Mouse (Mus musculus) limb, embryonic 10.5 days (tissue): ENCODE results near the gene Prkce. TPM values are rescaled to one million over a fixed set of nuclear protein-coding genes. Genes with fewer than 3 reads are reported as not detected.

Source experiments
- DNase-seq: peaks from one replicate; pipeline ENCODE4 v3.0.0-alpha.2; 2017; ENCODE audit warnings: low spot score
- H3K27ac ChIP-seq: fragments of 300-500 bp; sonication (generic); 2 replicates; pipeline ENCODE4 v1.5.1; 2016; ENCODE audit warnings: mild to moderate bottlenecking
- H3K27me3 ChIP-seq: fragments of 300-500 bp; sonication (generic); 2 replicates; pipeline ENCODE4 v1.6.1; 2016; ENCODE audit warnings: low read depth, mild to moderate bottlenecking; ENCODE audit not compliant: poor library complexity, severe bottlenecking
- H3K36me3 ChIP-seq: fragments of 300-500 bp; sonication (generic); 2 replicates; pipeline ENCODE4 v1.6.1; 2016; ENCODE audit warnings: mild to moderate bottlenecking, moderate library complexity
- H3K4me1 ChIP-seq: fragments of 300-500 bp; sonication (generic); 2 replicates; pipeline ENCODE4 v1.6.1; 2016
- H3K4me3 ChIP-seq: fragments of 300-500 bp; sonication (generic); 2 replicates; pipeline ENCODE4 v1.5.1; 2016; ENCODE audit warnings: mild to moderate bottlenecking, moderate library complexity
- H3K9me3 ChIP-seq: fragments of 300-500 bp; sonication (generic); replicated peaks from 2 replicates; pipeline ENCODE4 v1.6.1; 2016; ENCODE audit warnings: mild to moderate bottlenecking
- WGBS: fragments of 180-500 bp; shearing (Covaris S2); methylation state at CpG from one replicate; pipeline ENCODE4 v1.1.7; 2016; 5-methylcytosine and 5-hydroxymethylcytosine counted together
- polyA plus RNA-seq: library from polyadenylated mRNA; unstranded; fragments of >200 nt; fragmentation: Nextera tagmentation; extraction: Ambion mirVana; gene quantifications from 2 replicates; pipeline ENCODE4 v1.2.1, GENCODE M21; 2016

Prkce gene
- polyA plus RNA-seq, 1 experiment from 2014 or later, result 4.9 TPM

GRCm38 (mm10) chr17:86162672-86163071 lies 4.9 kb upstream of the Prkce start:
- Histone ChIP-seq H3K4me3 (no peak overlapping the region), H3K27me3 (no peaks in the 10 kb centered on the region), H3K9me3 (no peaks in the 10 kb centered on the region), H3K27ac (peak overlapping the region; percentile 28; the same call in 1 of the 2 replicates), H3K4me1 (peaks cover 25% of the 10 kb centered on the region), H3K36me3 (no peaks in the 10 kb centered on the region)
- WGBS, result 63% methylated on average over 15 of the region's 15 CpGs
- no peak for DNase-seq

- DNase-seq, result no peak
- Histone ChIP-seq H3K4me3 (no peak overlapping the region), H3K27me3 (peaks cover 6% of the 10 kb centered on the region; the same call in 1 of the 2 replicates), H3K27ac (no peak overlapping the region), H3K36me3 (no peaks in the 10 kb centered on the region), H3K4me1 (peaks cover 40% of the 10 kb centered on the region), H3K9me3 (no peaks in the 10 kb centered on the region)
- WGBS, result 87% methylated on average over 7 of the region's 7 CpGs
These were observed 3.2 kb upstream of the Prkce start for GRCm38 (mm10) chr17:86164416-86164815.

GRCm38 (mm10) chr17:86166051-86166566 lies 1.5 kb upstream of the Prkce start:
- peak; percentile 43 for DNase-seq
- H3K4me3 ChIP-seq, result peak overlapping the region; percentile 84
- 2% methylated on average over 19 of the region's 19 CpGs for WGBS
- peak overlapping the region; percentile 96 for H3K27ac ChIP-seq
- peaks cover 11% of the 10 kb centered on the region; the same call in 1 of the 2 replicates for H3K27me3 ChIP-seq
- H3K4me1 ChIP-seq, result peaks cover 52% of the 10 kb centered on the region
- no peaks in the 10 kb centered on the region for H3K36me3 ChIP-seq
- H3K9me3 ChIP-seq, result no peaks in the 10 kb centered on the region

GRCm38 (mm10) chr17:86166567-86167319 lies 842 bp upstream of the Prkce start:
- DNase-seq, result peak; percentile 83
- under 1% methylated on average over 46 of the region's 46 CpGs for WGBS
- Histone ChIP-seq H3K4me3 (peak overlapping the region; percentile 84), H3K9me3 (no peaks in the 10 kb centered on the region), H3K27ac (peak overlapping the region; percentile 96), H3K27me3 (peaks cover 11% of the 10 kb centered on the region; the same call in 1 of the 2 replicates), H3K36me3 (no peaks in the 10 kb centered on the region), H3K4me1 (peaks cover 50% of the 10 kb centered on the region)

- Histone ChIP-seq H3K36me3 (peaks cover 13% of the 10 kb centered on the region), H3K27ac (peak overlapping the region; percentile 96), H3K4me3 (peak overlapping the region; percentile 84), H3K4me1 (peaks cover 43% of the 10 kb centered on the region), H3K9me3 (no peaks in the 10 kb centered on the region), H3K27me3 (peaks cover 11% of the 10 kb centered on the region; the same call in 1 of the 2 replicates)
- peak; percentile 65 for DNase-seq
- WGBS, result under 1% methylated on average over 64 of the region's 64 CpGs
These were observed 821 bp downstream of the Prkce start for GRCm38 (mm10) chr17:86168231-86168981.

GRCm38 (mm10) chr17:86169092-86169491 lies 1.5 kb downstream of the Prkce start:
- Histone ChIP-seq H3K27me3 (peaks cover 11% of the 10 kb centered on the region; the same call in 1 of the 2 replicates), H3K4me1 (peaks cover 43% of the 10 kb centered on the region), H3K27ac (peak overlapping the region; percentile 96), H3K36me3 (peaks cover 15% of the 10 kb centered on the region), H3K4me3 (peak overlapping the region; percentile 84), H3K9me3 (no peaks in the 10 kb centered on the region)
- WGBS, result 24% methylated on average over 6 of the region's 6 CpGs
- no peak for DNase-seq

GRCm38 (mm10) chr17:86170164-86170958 lies 2.8 kb downstream of the Prkce start:
- peaks cover 15% of the 10 kb centered on the region for H3K36me3 ChIP-seq
- no peak for DNase-seq
- H3K27ac ChIP-seq, result no peak overlapping the region
- 0 out of 2 replicates have a peak overlapping the region, but pooled peaks have one; percentile 84 for H3K4me3 ChIP-seq
- H3K27me3 ChIP-seq, result peaks cover 11% of the 10 kb centered on the region; the same call in 1 of the 2 replicates
- no peaks in the 10 kb centered on the region for H3K9me3 ChIP-seq
- peaks cover 48% of the 10 kb centered on the region for H3K4me1 ChIP-seq
- WGBS, result 70% methylated on average over 9 of the region's 9 CpGs

- Histone ChIP-seq H3K36me3 (peaks cover 15% of the 10 kb centered on the region), H3K27ac (no peak overlapping the region), H3K4me3 (no peak overlapping the region), H3K4me1 (peaks cover 41% of the 10 kb centered on the region), H3K9me3 (no peaks in the 10 kb centered on the region), H3K27me3 (0 out of 2 replicates have a peak, but pooled peaks cover 1% of the 10 kb centered on the region)
- WGBS, result 40% methylated on average over 9 of the region's 9 CpGs
- no peak for DNase-seq
These were observed 7.9 kb downstream of the Prkce start for GRCm38 (mm10) chr17:86175516-86175915.

GRCm38 (mm10) chr17:86176722-86177121 lies 9.1 kb downstream of the Prkce start:
- DNase-seq, result no peak
- no peak overlapping the region for H3K4me3 ChIP-seq
- H3K4me1 ChIP-seq, result peaks cover 34% of the 10 kb centered on the region
- H3K27ac ChIP-seq, result peak overlapping the region; percentile 10; the same call in 1 of the 2 replicates
- no peaks in the 10 kb centered on the region for H3K27me3 ChIP-seq
- WGBS, result 85% methylated on average over 7 of the region's 7 CpGs
- H3K9me3 ChIP-seq, result no peaks in the 10 kb centered on the region
- H3K36me3 ChIP-seq, result peaks cover 15% of the 10 kb centered on the region

GRCm38 (mm10) chr17:86183788-86184187 lies 16.2 kb downstream of the Prkce start:
- no peak for DNase-seq
- Histone ChIP-seq H3K9me3 (no peaks in the 10 kb centered on the region), H3K27me3 (no peaks in the 10 kb centered on the region), H3K27ac (no peak overlapping the region), H3K36me3 (no peaks in the 10 kb centered on the region), H3K4me3 (no peak overlapping the region), H3K4me1 (peaks cover 10% of the 10 kb centered on the region)
- 61% methylated on average over 2 of the region's 2 CpGs for WGBS

- Histone ChIP-seq H3K9me3 (no peaks in the 10 kb centered on the region), H3K4me1 (peaks cover 10% of the 10 kb centered on the region), H3K27ac (no peak overlapping the region), H3K4me3 (no peak overlapping the region), H3K27me3 (no peaks in the 10 kb centered on the region), H3K36me3 (no peaks in the 10 kb centered on the region)
- no peak for DNase-seq
- 69% methylated on average over 9 of the region's 9 CpGs for WGBS
These were observed 17.1 kb downstream of the Prkce start for GRCm38 (mm10) chr17:86184552-86185209.

GRCm38 (mm10) chr17:86185584-86185983 lies 18.0 kb downstream of the Prkce start:
- H3K4me3 ChIP-seq, result no peak overlapping the region
- WGBS, result 30% methylated on average over 7 of the region's 7 CpGs
- peaks cover 10% of the 10 kb centered on the region for H3K4me1 ChIP-seq
- DNase-seq, result no peak
- no peaks in the 10 kb centered on the region for H3K27me3 ChIP-seq
- H3K27ac ChIP-seq, result no peak overlapping the region
- H3K36me3 ChIP-seq, result no peaks in the 10 kb centered on the region
- no peaks in the 10 kb centered on the region for H3K9me3 ChIP-seq
